Mouse (Mus musculus) monocyte, adult 59 days (primary cell): ENCODE data around the gene Them7. TPM values are rescaled to one million over a fixed set of nuclear protein-coding genes. Genes with fewer than 3 reads are reported as not detected.

Source experiments
- total RNA-seq, 2 experiments: library from RNA; stranded (reverse); gene quantifications; one replicate each; pipeline ENCODE4 v1.2.4; 2023

Gene Them7
- not detected for total RNA-seq

GRCm38 (mm10) chr2:105224134-105224986 lies at the start of gene Them7:
Gene Them7, plus strand, starts transcription at chr2:105224320.

DNA sequence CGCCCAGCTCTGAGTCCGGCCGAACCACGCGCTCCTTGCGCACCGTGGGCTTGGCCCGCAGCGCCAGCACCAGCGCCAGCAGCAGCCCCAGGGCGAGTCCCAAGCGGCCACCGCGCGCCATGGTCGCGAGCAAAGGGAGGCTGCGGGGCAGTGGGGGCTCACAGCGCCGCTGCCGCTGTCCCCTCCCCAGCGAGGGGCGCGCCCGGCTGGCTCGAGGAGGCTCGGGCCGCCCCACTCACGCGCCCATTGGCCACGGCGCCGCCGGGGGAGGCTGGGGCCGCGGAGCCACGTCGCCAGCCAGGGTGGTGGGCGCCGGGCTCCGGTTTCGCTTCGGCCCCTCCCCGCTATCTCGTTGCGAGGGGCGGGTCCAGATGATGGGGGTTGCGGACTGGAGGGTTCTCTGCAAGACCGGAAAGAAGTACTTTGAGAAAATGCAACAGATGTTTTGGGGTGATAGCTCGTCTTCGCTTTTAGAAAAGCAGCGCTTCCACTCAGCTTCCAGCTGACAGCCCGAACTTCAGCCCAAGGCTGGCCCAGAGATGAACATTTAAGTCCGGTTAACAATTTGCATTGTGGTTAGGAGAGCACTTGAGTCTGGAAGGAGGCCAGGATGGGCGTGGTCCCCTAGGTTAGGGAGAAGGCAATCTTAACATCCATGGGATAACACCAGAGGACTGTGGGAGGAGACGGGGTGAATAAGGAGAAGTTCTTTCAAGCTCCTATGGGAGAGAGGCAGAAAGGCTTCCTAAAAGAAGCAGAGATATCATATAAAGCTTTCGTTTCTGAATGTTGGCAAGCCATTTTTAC lies 175.2 kb downstream of the Them7 start, which contains the start of gene Rcn1:
Gene Rcn1, minus strand, starts transcription at position 235 of the 807 bp plus-strand sequence.

Other genes starting within 250 kb of the Them7 start
- 100 to 1,000 TPM; 102 to 113 TPM for gene Eif3m, start 207.2 kb upstream of the Them7 start, total RNA-seq
- gene Gm11060, start 132.3 kb upstream of the Them7 start, total RNA-seq, result not detected
- 1 to 10 TPM in 1 of 2 experiments, not detected in 1; 1.0 TPM for gene Wt1, start 97.8 kb upstream of the Them7 start, total RNA-seq
- 1 to 10 TPM; 4.3 to 5.5 TPM for gene Rcn1, start 175.0 kb downstream of the Them7 start, total RNA-seq